Mouse (Mus musculus): ENCODE results near the gene Pidd1.

GRCm38 (mm10) chr7:141469901-141470636, 26.2 kb upstream of the Pidd1 start:
- no peak for TF ChIP-seq POLR2A (IDR thresholded peaks at IDR 0.05; ENCODE audit: low read depth, low read length)
- TF ChIP-seq CTCF (IDR thresholded peaks at IDR 0.05; ENCODE audit: borderline replicate concordance, insufficient read depth, low read length), result no peak
